Mouse (Mus musculus) small intestine, adult 2 months (tissue): ENCODE results near the gene 2410137M14Rik. TPM values are rescaled to one million over a fixed set of nuclear protein-coding genes. Genes with fewer than 3 reads are reported as not detected.
A peak's percentile ranks its signal among the peaks of the same experiment; 100 is the strongest.
"Not testable (repeated sequence)": the region's sequence is repeated elsewhere in the genome, so short reads cannot be mapped to it uniquely, and the experiment has no call there.

Experiments used
- H3K27ac ChIP-seq: fragments of 200-500 bp; 2 replicates; pipeline ENCODE4 v1.5.1; 2012; ENCODE audit warnings: low read depth, low read length, control low read depth, inconsistent platforms; ENCODE audit not compliant: insufficient read depth
- H3K27me3 ChIP-seq: fragments of 200-500 bp; 2 replicates; pipeline ENCODE4 v1.6.1; 2012; ENCODE audit warnings: mild to moderate bottlenecking, moderate library complexity, low read length, inconsistent platforms; ENCODE audit not compliant: control insufficient read depth, insufficient read depth
- H3K36me3 ChIP-seq: fragments of 200-500 bp; 2 replicates; pipeline ENCODE4 v1.6.1; 2012; ENCODE audit warnings: mild to moderate bottlenecking, low read length, control low read depth, inconsistent platforms; ENCODE audit not compliant: control insufficient read depth, insufficient read depth
- H3K4me1 ChIP-seq: fragments of 200-500 bp; 2 replicates; pipeline ENCODE4 v1.6.1; 2012; ENCODE audit warnings: low read length, inconsistent platforms, mixed read lengths; ENCODE audit not compliant: control insufficient read depth, insufficient read depth, insufficient read length
- H3K4me3 ChIP-seq: fragments of 200-500 bp; 2 replicates; pipeline ENCODE4 v1.5.1; 2012; ENCODE audit warnings: low read depth, mild to moderate bottlenecking, control low read depth, inconsistent platforms, low read length, moderate library complexity
- CTCF ChIP-seq: fragments of 200-500 bp; IDR thresholded peaks from 2 replicates; pipeline ENCODE4 v1.5.1; 2012; ENCODE audit warnings: low read depth, mild to moderate bottlenecking, control low read depth, inconsistent platforms, low read length, moderate library complexity, mixed read lengths; ENCODE audit not compliant: insufficient replicate concordance, insufficient read length; ENCODE audit errors: extremely low read depth
- POLR2A ChIP-seq: fragments of 200-500 bp; IDR thresholded peaks from 2 replicates; pipeline ENCODE4 v1.6.1; 2012; ENCODE audit warnings: low read depth, mild to moderate bottlenecking, control low read depth, inconsistent platforms, low read length, moderate library complexity
- WGBS: fragments of 180-500 bp; shearing (Covaris S2); methylation state at CpG from one replicate; pipeline ENCODE4 v1.1.7; 2018; 5-methylcytosine and 5-hydroxymethylcytosine counted together
- polyA plus RNA-seq: library from polyadenylated mRNA; depleted of rRNA; stranded (reverse); fragments of >200 nt; gene quantifications from 2 replicates; pipeline ENCODE4 v1.2.3, GENCODE M21; 2012; rRNA removed

Gene 2410137M14Rik
- polyA plus RNA-seq: not detected in 2 replicates

DNA sequence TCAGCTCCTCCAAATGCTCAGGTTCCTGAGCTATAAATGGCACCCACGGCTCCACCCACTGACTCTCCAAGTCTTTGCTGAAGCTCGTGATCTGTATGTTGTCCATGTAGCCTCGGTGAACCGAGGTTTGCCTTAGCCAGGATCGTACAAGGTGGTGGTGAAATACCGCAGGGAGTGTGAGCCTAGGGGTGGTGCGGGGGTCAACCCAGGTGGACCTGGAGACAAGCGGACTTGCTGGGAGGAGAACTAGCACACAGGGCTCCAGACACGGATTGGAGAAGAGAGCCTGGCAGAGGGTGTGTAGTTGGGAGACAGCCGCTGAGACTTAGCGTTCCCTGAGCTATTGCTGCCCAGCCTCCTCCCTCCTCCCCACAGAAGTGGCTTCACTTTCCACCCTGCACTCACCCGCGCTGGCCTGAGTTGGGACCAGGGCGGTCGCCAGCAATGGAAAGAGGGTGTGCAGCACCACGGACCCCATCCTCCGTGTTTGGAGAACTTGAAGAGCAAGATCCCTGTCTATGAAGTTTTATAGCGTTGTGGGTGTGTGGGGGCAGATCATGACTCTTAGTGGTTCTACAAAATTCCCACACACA, at the start of gene 2410137M14Rik:
Gene 2410137M14Rik (minus strand): TSS at position 17 of the 593 bp plus-strand sequence.
- WGBS: 9% methylated on average over 18 of the region's 18 CpGs
- peaks cover 5% of the 10 kb centered on the region for H3K4me1 ChIP-seq
- TF ChIP-seq CTCF: no peak
- no peak for TF ChIP-seq POLR2A
- no peaks in the 10 kb centered on the region for H3K27me3 ChIP-seq
- no peaks in the 10 kb centered on the region for H3K36me3 ChIP-seq
- H3K4me3 ChIP-seq: peak within 1 kb of the TSS; percentile 18
- no peak within 1 kb of the TSS for H3K27ac ChIP-seq

DNA sequence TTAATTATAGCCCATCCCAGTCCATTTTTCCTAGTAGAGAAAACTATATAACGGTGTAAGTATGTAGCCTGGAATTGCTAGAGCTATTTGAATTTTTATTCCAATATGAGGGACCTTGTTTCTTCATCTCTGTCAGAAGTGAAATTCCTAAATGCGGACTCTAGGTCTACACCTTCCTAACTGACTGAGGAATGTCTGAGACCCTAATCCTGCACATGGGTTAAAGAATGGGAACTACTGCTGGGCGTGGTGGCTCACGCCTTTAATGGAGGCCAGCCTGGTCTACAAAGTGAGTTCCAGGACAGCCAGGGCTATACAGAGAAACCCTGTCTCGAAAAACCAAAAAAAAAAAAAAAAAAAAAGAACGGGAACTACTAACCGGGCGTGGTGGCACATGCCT, 48.1 kb upstream of the 2410137M14Rik start:
- Histone ChIP-seq H3K27ac (no peak overlapping the region), H3K4me3 (no peak overlapping the region)
- 60% methylated on average over 8 of the region's 8 CpGs for WGBS

DNA sequence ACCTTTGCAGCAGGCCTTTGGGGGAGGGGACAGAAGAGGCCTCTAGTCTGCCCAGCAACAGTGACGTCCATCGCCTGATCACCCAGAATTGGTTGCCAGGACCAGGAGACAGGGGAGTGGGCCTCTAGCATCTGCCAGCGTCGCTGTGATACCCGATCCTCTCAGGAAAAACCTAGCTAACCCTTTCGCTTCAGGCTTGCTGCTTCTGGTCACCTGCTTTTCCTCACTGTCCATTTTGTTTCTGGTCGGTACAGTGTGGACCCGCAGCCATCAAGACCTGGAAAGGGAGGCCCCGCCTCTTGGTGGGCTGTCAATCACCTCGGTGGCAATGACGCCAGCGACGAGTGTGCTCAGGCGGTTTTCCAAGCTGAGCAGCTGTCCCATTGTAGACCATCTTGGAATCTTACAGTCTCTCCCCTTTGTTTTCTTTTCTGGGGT, 47.7 kb upstream of the 2410137M14Rik start:
- Histone ChIP-seq H3K4me3 (peak overlapping the region; percentile 72), H3K27ac (peak overlapping the region; percentile 68), H3K27me3 (no peaks in the 10 kb centered on the region), H3K36me3 (no peaks in the 10 kb centered on the region), H3K4me1 (peaks cover 5% of the 10 kb centered on the region; the same call in 1 of the 2 replicates)
- under 1% methylated on average over 14 of the region's 14 CpGs for WGBS
- TF ChIP-seq CTCF (no peak), POLR2A (no peak)

More for the DNA sequence above, 48.1 kb upstream of the 2410137M14Rik start:
- H3K27me3 ChIP-seq: no peaks in the 10 kb centered on the region
- H3K4me1 ChIP-seq: peaks cover 5% of the 10 kb centered on the region; the same call in 1 of the 2 replicates
- H3K36me3 ChIP-seq: no peaks in the 10 kb centered on the region
- TF ChIP-seq CTCF (no peak), POLR2A (no peak)

GRCm38 (mm10) chr17:37028212-37028611, 47.2 kb upstream of the 2410137M14Rik start:
- WGBS: 39% methylated on average over 10 of the region's 10 CpGs
- no peak for TF ChIP-seq POLR2A
- TF ChIP-seq CTCF: no peak
- no peaks in the 10 kb centered on the region for H3K27me3 ChIP-seq
- peak overlapping the region; percentile 72 for H3K4me3 ChIP-seq
- peaks cover 5% of the 10 kb centered on the region; the same call in 1 of the 2 replicates for H3K4me1 ChIP-seq
- no peak overlapping the region; the same call in 1 of the 2 replicates for H3K27ac ChIP-seq
- H3K36me3 ChIP-seq: no peaks in the 10 kb centered on the region

DNA sequence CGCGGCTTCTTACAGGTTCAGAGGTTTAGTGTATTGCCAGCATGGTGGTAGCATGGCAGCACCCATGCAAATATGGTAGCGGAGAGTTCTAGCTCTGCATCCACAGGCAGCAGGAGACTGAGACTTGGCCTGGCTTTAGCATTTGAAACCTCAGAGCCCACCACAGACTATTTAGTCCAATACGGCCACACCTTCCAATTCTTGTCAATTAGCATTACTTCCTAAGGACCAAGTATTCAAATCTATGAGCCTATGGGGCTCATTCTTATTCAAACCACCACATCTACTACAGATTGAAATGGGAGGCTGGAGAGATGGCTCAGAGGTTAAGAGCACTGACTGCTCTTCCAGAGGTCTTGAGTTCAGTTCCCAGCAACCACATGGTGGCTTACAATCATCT, 46.4 kb upstream of the 2410137M14Rik start:
- Histone ChIP-seq H3K27me3 (no peaks in the 10 kb centered on the region), H3K27ac (no peak overlapping the region), H3K36me3 (no peaks in the 10 kb centered on the region), H3K4me3 (no peak overlapping the region), H3K4me1 (peaks cover 5% of the 10 kb centered on the region; the same call in 1 of the 2 replicates)
- 95% methylated on average over 4 of the region's 4 CpGs for WGBS
- TF ChIP-seq POLR2A (no peak), CTCF (no peak)

DNA sequence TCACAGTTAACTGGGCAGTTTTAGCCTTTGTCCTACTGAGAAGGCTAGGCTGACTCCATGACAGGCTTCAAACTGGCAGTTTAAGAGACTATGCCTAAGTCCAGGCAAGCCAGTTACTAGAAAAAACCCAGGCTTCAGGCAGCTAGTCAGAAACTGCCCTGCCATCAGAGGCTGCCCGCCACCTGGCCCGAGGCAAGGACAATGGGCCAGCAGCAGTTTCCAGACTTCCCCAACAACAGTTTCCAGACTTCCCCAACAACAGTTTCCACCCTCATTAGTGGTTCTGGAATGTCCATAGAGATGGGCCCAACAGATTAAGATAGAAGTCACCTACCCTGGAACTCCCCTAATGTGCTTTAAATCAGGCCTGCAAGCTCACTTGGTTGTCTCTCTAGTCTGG, 45.4 kb upstream of the 2410137M14Rik start:
- 93% methylated on average over 2 of the region's 2 CpGs for WGBS
- TF ChIP-seq CTCF (no peak), POLR2A (no peak)
- H3K36me3 ChIP-seq: no peaks in the 10 kb centered on the region
- H3K27ac ChIP-seq: no peak overlapping the region
- peaks cover 5% of the 10 kb centered on the region; the same call in 1 of the 2 replicates for H3K4me1 ChIP-seq
- H3K4me3 ChIP-seq: no peak overlapping the region
- H3K27me3 ChIP-seq: no peaks in the 10 kb centered on the region

GRCm38 (mm10) chr17:37022628-37023576, 41.9 kb upstream of the 2410137M14Rik start, which contains the start of gene Mog:
Gene Mog (minus strand): TSS chr17:37023398.
- Histone ChIP-seq H3K27me3 (no peaks in the 10 kb centered on the region), H3K27ac (no peak within 1 kb of the TSS), H3K36me3 (no peaks in the 10 kb centered on the region), H3K4me3 (no peak within 1 kb of the TSS), H3K4me1 (no peaks in the 10 kb centered on the region)
- WGBS: 68% methylated on average over 9 of the region's 9 CpGs
- TF ChIP-seq CTCF (no peak), POLR2A (no peak)

DNA sequence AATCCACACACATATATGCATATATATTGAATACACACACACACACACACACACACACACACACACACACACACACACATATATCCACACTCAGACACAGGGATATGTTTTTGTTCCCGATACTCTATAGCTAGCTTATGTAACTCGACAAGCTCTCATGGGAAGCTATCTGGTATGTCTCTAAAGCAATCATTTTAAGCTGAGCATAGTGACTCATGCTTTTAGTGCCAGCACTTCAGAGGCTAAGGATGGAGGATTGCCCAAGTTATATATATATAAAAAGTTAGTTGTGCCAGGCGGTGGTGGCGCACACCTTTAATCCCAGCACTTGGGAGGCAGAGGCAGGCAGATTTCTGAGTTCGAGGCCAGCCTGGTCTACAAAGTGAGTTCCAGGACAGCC, 38.2 kb upstream of the 2410137M14Rik start:
- WGBS: 88% methylated on average over 5 of the region's 5 CpGs
- H3K27ac ChIP-seq, H3K27me3 ChIP-seq, H3K4me3 ChIP-seq, H3K36me3 ChIP-seq, H3K4me1 ChIP-seq: not testable (repeated sequence)
